Mouse (Mus musculus) kidney, postnatal 25 days (tissue): ENCODE measurements around the gene Ivd.

Experiments used
- DNase-seq, 2 experiments: peaks; one replicate each; pipeline ENCODE4 v3.0.0; 2021; ENCODE audit warnings: mixed read lengths in 2 of 2

Ivd gene

GRCm38 (mm10) chr2:118910605-118911278, 49.0 kb downstream of the Ivd start:
- DNase-seq = peak in 1 of 2 experiments; percentile 74

GRCm38 (mm10) chr2:118912706-118913105, 51.0 kb downstream of the Ivd start:
- DNase-seq = no peak

- DNase-seq = peak; percentile 67 to 85
Measured at GRCm38 (mm10) chr2:118913551-118914276, 52.0 kb downstream of the Ivd start.

- DNase-seq = peak in 1 of 2 experiments; percentile 44
Measured at GRCm38 (mm10) chr2:118914685-118915084, 52.9 kb downstream of the Ivd start.

GRCm38 (mm10) chr2:118916436-118916835, 54.7 kb downstream of the Ivd start:
- peak; percentile 63 to 85 for DNase-seq

GRCm38 (mm10) chr2:118918543-118918942, 56.8 kb downstream of the Ivd start:
- peak in 1 of 2 experiments; percentile 3 for DNase-seq

- DNase-seq = peak in 1 of 2 experiments; percentile 36
Measured at GRCm38 (mm10) chr2:118920428-118920827, 58.7 kb downstream of the Ivd start.

GRCm38 (mm10) chr2:118925952-118926351, 64.2 kb downstream of the Ivd start:
- no peak for DNase-seq

- DNase-seq = peak; percentile 78 to 88
Measured at GRCm38 (mm10) chr2:118926361-118926997, 64.7 kb downstream of the Ivd start, which contains the start of gene Chst14. TSS of gene Chst14 (plus strand) at chr2:118926496.

GRCm38 (mm10) chr2:118926998-118927739, 65.4 kb downstream of the Ivd start:
- DNase-seq = no peak
